Mouse (Mus musculus): ENCODE measurements around the gene Zfp512b.

DNA sequence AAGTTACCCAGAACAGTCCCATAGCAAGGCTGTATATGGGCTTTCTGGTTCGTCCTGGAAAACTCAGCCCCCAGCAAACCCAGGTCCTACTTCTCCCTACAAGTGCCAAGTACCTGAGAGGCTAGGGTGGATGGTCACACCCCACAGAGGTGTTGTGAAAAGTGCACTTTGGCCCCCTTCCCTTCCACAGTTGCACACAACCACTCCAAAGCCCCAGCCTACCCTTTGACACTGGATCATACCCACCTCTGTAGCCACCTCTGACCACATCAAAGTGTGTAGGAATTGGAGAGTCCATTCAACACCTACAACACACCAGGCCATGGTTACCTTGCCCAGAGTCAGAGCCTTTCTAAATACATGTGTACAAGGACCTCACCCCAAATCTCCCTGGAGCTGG lies 9.7 kb downstream of the Zfp512b start:
- TF ChIP-seq POLR2A (IDR thresholded peaks at IDR 0.05; ENCODE audit: low read depth, low read length) (no peak), CTCF (conservative IDR thresholded peaks at IDR 0.05; ENCODE audit: insufficient read depth, insufficient read length, low read depth, low read length) (no peak)
